Mouse (Mus musculus) thymus, postnatal 14 days (tissue): Measurements from ENCODE around the gene Rpf2.
A peak's percentile ranks its signal among the peaks of the same experiment; 100 is the strongest.

Experiments
- DNase-seq: peaks from one replicate; pipeline ENCODE4 v3.0.0; 2021

Gene Rpf2

DNA sequence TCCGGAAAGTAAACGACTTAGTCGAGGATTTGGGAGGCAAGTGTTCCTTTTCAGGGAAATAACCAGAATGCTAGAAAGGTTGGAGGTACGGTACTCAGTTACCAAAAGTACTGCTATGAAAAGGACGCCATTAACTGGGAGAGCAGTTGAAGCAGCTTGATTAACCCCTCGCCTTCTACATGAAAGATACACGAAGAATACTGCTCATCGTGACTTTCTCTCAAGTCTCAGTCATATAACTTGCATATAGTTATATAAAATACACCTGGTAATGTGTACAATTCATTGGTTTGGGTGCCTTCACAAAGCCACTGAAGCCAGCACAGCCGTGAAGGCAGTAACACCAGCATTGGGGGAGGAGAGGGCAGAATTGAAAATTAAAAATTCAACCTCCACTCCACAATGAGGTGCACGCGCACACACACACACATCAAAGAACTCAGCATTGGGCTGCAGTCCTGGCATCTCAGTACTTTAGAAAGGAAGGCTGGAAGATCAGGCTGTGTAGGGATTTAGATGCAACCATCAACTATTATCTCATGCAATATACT lies 405 bp upstream of the Rpf2 start:
- DNase-seq, result peak; percentile 14

- no peak for DNase-seq
Measured at GRCm38 (mm10) chr10:40237826-40238225, 9.0 kb downstream of the Rpf2 start.

- DNase-seq, result no peak
Measured at GRCm38 (mm10) chr10:40233241-40233640, 13.6 kb downstream of the Rpf2 start.

DNA sequence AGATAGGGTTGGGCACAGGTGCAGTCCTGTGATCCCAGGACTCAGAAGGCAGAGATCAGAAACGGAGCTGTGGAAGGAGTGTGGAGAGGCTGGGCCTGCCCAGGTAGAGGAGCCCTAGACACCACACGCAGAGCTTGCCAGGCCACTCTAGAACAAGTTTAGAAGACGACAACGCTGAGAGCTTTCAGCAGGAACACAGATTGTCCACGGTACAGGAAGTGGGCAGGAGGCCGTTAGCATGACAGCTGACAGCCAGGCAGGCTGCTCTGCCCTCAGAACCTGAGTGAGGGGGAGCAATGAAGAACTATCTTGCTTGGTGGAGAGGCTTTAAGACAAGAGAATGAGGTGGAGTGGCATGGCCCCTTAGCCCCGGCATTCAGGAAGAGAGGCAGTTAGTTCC lies 14.4 kb downstream of the Rpf2 start:
- peak; percentile 75 for DNase-seq

GRCm38 (mm10) chr10:40229725-40230124 lies 17.1 kb downstream of the Rpf2 start:
- DNase-seq, result no peak

- DNase-seq, result no peak
Measured at GRCm38 (mm10) chr10:40227660-40228303, 19.1 kb downstream of the Rpf2 start.

- DNase-seq, result peak; percentile 29
Measured at GRCm38 (mm10) chr10:40218874-40219273, 28.0 kb downstream of the Rpf2 start.

DNA sequence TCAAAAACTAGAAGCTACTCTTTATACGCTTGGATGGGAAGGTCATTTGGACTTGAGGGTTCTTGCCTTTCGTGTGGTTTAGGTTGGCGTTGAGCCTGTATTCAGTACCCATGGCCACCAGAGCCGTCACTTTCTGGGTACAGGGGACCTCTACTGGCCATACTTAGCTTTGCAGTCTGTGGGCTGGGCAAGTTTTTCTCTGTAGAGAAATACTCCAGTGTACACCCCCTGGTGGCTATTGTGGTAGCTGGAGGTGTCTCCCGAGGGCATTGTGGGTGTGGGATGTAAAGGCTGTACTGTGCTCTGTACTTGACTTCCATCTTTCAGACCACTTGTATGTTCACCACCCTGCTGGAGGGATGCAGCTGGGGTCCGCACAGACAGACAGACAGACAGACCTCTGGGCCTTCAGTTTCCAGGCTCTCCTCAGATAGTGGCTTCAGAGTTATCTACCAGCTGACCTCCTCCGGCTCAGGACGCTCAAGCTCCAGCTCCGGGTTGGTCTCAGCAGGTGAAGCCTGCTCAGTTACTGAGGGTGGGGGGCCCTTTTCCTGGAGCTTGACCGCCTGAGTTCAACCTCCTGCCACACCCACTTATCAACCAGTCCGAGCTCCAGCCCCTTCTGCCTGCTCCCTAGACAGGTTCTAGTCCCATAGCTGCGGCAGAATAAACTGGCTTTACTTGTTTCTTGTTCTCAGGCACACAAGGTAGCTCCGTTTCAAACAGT lies 34.2 kb downstream of the Rpf2 start:
- peak; percentile 96 for DNase-seq

DNA sequence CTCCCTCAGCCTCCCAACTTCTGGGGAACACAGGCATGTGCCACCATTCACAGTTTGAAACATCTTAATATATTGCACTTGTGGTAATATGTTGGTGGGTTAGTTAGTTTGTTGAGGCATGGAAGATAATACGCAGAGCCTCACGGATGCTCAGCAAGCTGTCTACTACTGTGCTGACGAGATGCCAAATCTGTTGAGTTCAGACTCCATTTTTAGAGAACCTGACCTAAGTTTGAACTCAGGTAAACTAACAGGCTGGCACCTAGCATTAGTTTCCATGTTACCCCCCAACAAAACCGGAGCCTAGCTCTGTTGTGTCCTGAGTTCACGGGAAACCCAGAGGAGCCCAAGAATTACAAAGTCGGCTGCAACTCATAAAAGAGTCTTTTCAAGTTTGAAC lies 51.8 kb downstream of the Rpf2 start:
- DNase-seq, result no peak

GRCm38 (mm10) chr10:40192010-40192935 lies 54.6 kb downstream of the Rpf2 start:
- no peak for DNase-seq

DNA sequence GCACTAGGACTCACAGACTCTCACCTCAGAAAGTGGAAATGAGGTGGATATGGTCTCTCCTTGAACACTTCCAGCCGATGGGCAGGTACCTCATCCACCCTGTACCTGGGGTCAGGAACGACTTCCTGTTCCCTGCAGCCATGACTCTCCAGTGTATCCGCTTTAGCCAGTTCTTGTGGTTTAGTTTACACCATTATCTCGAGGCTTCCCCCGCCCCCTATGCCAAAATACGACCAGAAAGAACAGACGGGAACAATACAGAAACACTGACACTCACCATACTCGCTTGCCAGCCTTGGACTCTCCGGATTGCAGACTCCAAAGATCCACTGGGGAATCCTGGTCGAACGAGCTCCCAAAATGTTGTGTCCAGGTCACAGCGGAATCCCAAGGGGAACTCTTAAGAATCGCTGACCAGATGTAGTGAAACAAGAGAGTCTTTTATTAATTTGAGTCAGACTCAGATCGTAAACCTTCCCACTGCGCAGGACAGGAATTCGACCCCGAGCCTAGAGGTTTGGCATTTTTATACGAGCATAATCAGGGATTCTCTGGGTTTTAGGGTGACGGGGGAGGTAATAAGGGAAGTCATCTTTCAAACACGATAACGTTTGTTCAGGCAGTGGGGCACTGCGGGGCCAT lies 55.4 kb downstream of the Rpf2 start:
- DNase-seq, result no peak

DNA sequence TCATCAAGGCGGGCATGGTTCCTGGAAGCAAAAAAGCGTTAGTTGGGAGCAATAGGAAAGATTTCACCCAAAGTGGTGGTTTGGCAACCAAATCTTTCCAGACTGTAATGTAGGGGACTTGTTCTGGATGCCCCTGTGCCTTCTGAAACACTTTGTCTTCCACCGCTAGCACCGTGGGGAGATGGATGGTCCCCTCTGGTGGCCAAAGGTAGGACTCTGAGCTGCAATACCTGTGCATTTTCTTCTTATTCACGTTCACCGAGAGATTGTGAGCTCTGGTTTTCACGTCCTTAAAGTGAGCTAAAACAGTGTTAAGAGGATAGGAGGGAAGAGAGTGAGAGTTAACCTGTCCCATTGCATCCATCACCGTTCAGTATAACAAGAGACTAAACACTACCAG lies 56.0 kb downstream of the Rpf2 start:
- DNase-seq, result peak; percentile 56

- no peak for DNase-seq
Measured at GRCm38 (mm10) chr10:40189689-40190088, 57.1 kb downstream of the Rpf2 start.

- DNase-seq, result no peak
Measured at GRCm38 (mm10) chr10:40188831-40189230, 58.0 kb downstream of the Rpf2 start.

GRCm38 (mm10) chr10:40185956-40186355 lies 60.9 kb downstream of the Rpf2 start:
- no peak for DNase-seq

DNA sequence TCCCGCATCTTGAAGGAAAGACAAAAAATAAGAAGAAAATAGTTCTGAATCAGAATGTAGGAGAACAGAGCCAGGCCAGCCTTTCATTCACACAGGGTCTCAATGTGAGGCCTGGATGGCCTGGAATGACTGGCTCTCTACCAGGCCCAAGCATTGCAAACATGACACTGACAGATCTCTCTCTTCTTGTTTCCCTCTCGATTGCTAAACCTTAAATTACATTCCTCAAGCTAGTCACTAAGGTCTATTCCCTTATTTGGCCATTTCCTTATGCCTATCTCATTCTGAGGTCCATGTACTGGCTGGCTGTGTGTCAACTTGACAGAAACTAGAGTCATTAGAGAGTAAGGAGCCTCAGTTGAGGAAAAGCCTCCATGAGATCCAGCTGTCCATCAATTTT lies 66.8 kb downstream of the Rpf2 start:
- DNase-seq, result no peak

DNA sequence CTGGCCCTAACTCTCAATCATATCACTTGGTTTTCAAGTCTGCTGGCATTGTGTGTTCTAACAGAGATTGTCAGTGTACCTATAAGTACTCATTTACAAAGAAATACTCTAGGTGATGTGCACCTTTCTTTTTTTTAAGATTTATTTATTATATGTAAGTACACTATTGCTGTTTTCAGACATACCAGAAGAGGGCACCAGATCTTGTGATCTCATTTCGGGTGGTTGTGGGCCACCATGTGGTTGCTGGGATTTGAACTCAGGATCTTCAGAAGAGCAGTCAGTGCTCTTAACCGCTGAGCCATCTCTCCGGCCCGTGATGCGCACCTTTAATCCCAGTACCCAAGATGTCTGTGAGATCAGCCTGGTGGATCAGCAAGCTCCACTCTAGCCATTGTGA lies 67.7 kb downstream of the Rpf2 start:
- DNase-seq, result peak; percentile 30

DNA sequence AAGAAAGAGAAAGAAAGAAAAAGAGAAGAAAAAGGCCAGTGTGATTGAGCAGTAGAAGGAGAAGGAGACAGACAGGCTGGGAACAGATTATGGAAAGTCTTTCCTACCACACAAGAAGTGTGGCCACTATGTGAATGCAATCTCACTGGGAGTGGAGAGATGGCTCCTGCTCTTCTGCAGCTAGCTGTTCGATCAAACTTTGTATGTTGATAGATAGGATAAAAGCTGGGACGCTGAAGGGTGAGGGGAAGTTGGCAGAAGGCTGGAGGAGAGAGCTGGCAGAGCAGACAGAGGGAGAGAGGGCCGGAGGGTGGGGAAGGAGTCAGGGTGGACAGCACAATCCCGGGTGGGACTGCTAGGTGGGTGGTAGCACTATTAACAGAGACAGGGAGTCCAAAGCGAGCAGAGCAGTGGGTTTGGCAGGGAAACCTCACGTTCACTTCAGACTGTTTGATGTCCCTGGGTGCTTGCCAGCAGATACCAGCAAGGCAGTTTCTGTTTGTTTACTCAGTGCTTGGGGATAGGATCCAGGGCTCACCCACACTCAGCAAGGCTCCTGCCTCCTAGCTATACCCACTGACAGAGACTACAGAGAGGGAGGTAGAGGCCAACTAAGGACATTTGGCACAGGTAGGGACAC lies 69.4 kb downstream of the Rpf2 start:
- no peak for DNase-seq
